Mouse (Mus musculus) midbrain, embryonic 14.5 days (tissue): Measurements from ENCODE around the gene Glp2r. TPM values are rescaled to one million over a fixed set of nuclear protein-coding genes. Genes with fewer than 3 reads are reported as not detected.
A peak's percentile ranks its signal among the peaks of the same experiment; 100 is the strongest.

Source experiments
- ATAC-seq: fragments of 200-750 bp; cut with Nextera tagmentation; 2 replicates; pipeline ENCODE4 v1.8.0; 2017; ENCODE audit warnings: moderate number of reproducible peaks, moderate library complexity; ENCODE audit not compliant: low FRiP score, low TSS enrichment
- DNase-seq: peaks from one replicate; pipeline ENCODE4 v3.0.0-alpha.2; 2015
- H3K27ac ChIP-seq: fragments of 300-500 bp; sonication (generic); replicated peaks from 2 replicates; pipeline ENCODE4 v1.5.1; 2014; ENCODE audit warnings: mild to moderate bottlenecking, low read depth, low read length, moderate library complexity
- H3K27me3 ChIP-seq: fragments of 300-500 bp; sonication (generic); 2 replicates; pipeline ENCODE4 v1.6.1; 2014; ENCODE audit warnings: low read length, control low read depth, mixed read lengths; ENCODE audit not compliant: control insufficient read depth, insufficient read depth
- H3K36me3 ChIP-seq: fragments of 300-500 bp; sonication (generic); 2 replicates; pipeline ENCODE4 v1.6.1; 2014; ENCODE audit warnings: low read length, control low read depth; ENCODE audit not compliant: control insufficient read depth, insufficient read depth
- H3K4me1 ChIP-seq: fragments of 300-500 bp; sonication (generic); 2 replicates; pipeline ENCODE4 v1.6.1; 2014; ENCODE audit warnings: mild to moderate bottlenecking, antibody characterized with exemption, low read length, control low read depth; ENCODE audit not compliant: control insufficient read depth, insufficient read depth
- H3K4me2 ChIP-seq: fragments of 300-500 bp; sonication (generic); 2 replicates; pipeline ENCODE4 v1.6.1; 2014; ENCODE audit warnings: mild to moderate bottlenecking, low read length, moderate library complexity
- H3K4me3 ChIP-seq: fragments of 300-500 bp; sonication (generic); replicated peaks from 2 replicates; pipeline ENCODE4 v1.5.1; 2014; ENCODE audit warnings: low read depth, low read length
- H3K9ac ChIP-seq: fragments of 300-500 bp; sonication (generic); replicated peaks from 2 replicates; pipeline ENCODE4 v1.6.1; 2014; ENCODE audit warnings: mild to moderate bottlenecking, low read length, moderate library complexity
- H3K9me3 ChIP-seq: fragments of 300-500 bp; sonication (generic); 2 replicates; pipeline ENCODE4 v1.6.1; 2016; ENCODE audit warnings: low read length, control low read depth, mixed read lengths; ENCODE audit not compliant: control insufficient read depth
- WGBS: fragments of 180-500 bp; shearing (Covaris S2); extraction: QIAGEN DNeasy Blood & Tissue Kit; methylation state at CpG from one replicate; pipeline ENCODE4 v1.1.7; 2014; 5-methylcytosine and 5-hydroxymethylcytosine counted together
- polyA plus RNA-seq: library from polyadenylated mRNA; unstranded; fragments of >200 nt; fragmentation: Nextera tagmentation; extraction: Ambion mirVana; gene quantifications from 2 replicates; pipeline ENCODE4 v1.2.1, GENCODE M21; 2014

Glp2r gene
- polyA plus RNA-seq, 1 experiment from 2014 or later = 0.07 TPM

GRCm38 (mm10) chr11:67797931-67798330, 27.0 kb upstream of the Glp2r start, which contains the start of gene Dhrs7c:
Dhrs7c (plus strand) TSS chr11:67798187.
- Histone ChIP-seq H3K9me3 (no peaks in the 10 kb centered on the region), H3K27me3 (no peaks in the 10 kb centered on the region), H3K4me1 (no peaks in the 10 kb centered on the region), H3K27ac (no peak within 1 kb of the TSS), H3K4me2 (no peak within 1 kb of the TSS), H3K36me3 (no peaks in the 10 kb centered on the region), H3K9ac (no peak within 1 kb of the TSS), H3K4me3 (no peak within 1 kb of the TSS)
- no peak for DNase-seq
- no peak for ATAC-seq
- 85% methylated on average over 7 of the region's 7 CpGs for WGBS

GRCm38 (mm10) chr11:67790182-67790581, 19.2 kb upstream of the Glp2r start:
- Histone ChIP-seq H3K9ac (no peak overlapping the region), H3K36me3 (no peaks in the 10 kb centered on the region), H3K27me3 (no peaks in the 10 kb centered on the region), H3K9me3 (no peaks in the 10 kb centered on the region), H3K27ac (no peak overlapping the region), H3K4me3 (no peak overlapping the region), H3K4me1 (no peaks in the 10 kb centered on the region), H3K4me2 (no peak overlapping the region)
- 84% methylated on average over 11 of the region's 11 CpGs for WGBS
- ATAC-seq (no peak), DNase-seq (no peak)

- H3K27me3 ChIP-seq = no peaks in the 10 kb centered on the region
- DNase-seq = no peak
These were observed 3.4 kb upstream of the Glp2r start, which contains the start of gene Gsg1l2 for GRCm38 (mm10) chr11:67774379-67774778. Gsg1l2 (plus strand) TSS chr11:67774608.

GRCm38 (mm10) chr11:67772577-67772976, 1.6 kb upstream of the Glp2r start:
- no peaks in the 10 kb centered on the region for H3K4me1 ChIP-seq
- no peak overlapping the region for H3K4me3 ChIP-seq
- DNase-seq (peak; percentile 85), ATAC-seq (no peak)
- H3K36me3 ChIP-seq = no peaks in the 10 kb centered on the region
- no peak overlapping the region for H3K4me2 ChIP-seq
- WGBS = 33% methylated on average over 8 of the region's 8 CpGs
- H3K9me3 ChIP-seq = no peaks in the 10 kb centered on the region
- no peaks in the 10 kb centered on the region for H3K27me3 ChIP-seq
- H3K9ac ChIP-seq = no peak overlapping the region
- no peak overlapping the region for H3K27ac ChIP-seq

More at GRCm38 (mm10) chr11:67774379-67774778, 3.4 kb upstream of the Glp2r start, which contains the start of gene Gsg1l2:
- H3K27ac ChIP-seq = no peak within 1 kb of the TSS
- H3K4me2 ChIP-seq = no peak within 1 kb of the TSS
- 83% methylated on average over 12 of the region's 12 CpGs for WGBS
- ATAC-seq = no peak
- no peak within 1 kb of the TSS for H3K4me3 ChIP-seq
- H3K36me3 ChIP-seq = no peaks in the 10 kb centered on the region
- H3K9me3 ChIP-seq = no peaks in the 10 kb centered on the region
- H3K9ac ChIP-seq = no peak within 1 kb of the TSS
- no peaks in the 10 kb centered on the region for H3K4me1 ChIP-seq

GRCm38 (mm10) chr11:67771691-67772090, 738 bp upstream of the Glp2r start:
- DNase-seq (no peak), ATAC-seq (no peak)
- no peaks in the 10 kb centered on the region for H3K4me1 ChIP-seq
- no peaks in the 10 kb centered on the region for H3K9me3 ChIP-seq
- no peak overlapping the region for H3K4me3 ChIP-seq
- 83% methylated on average over 2 of the region's 2 CpGs for WGBS
- H3K4me2 ChIP-seq = no peak overlapping the region
- no peak overlapping the region for H3K9ac ChIP-seq
- no peaks in the 10 kb centered on the region for H3K27me3 ChIP-seq
- H3K36me3 ChIP-seq = no peaks in the 10 kb centered on the region
- no peak overlapping the region for H3K27ac ChIP-seq

- Histone ChIP-seq H3K9me3 (no peaks in the 10 kb centered on the region), H3K36me3 (no peaks in the 10 kb centered on the region), H3K9ac (no peak overlapping the region), H3K4me3 (no peak overlapping the region), H3K4me2 (no peak overlapping the region), H3K27me3 (no peaks in the 10 kb centered on the region), H3K27ac (no peak overlapping the region), H3K4me1 (no peaks in the 10 kb centered on the region)
- 76% methylated on average over 15 of the region's 15 CpGs for WGBS
- no peak for DNase-seq
- no peak for ATAC-seq
These were observed 13.4 kb downstream of the Glp2r start for GRCm38 (mm10) chr11:67757373-67758167.

GRCm38 (mm10) chr11:67756287-67756686, 14.7 kb downstream of the Glp2r start:
- no peak for ATAC-seq
- 95% methylated on average over 1 of the region's 1 CpGs for WGBS
- H3K4me2 ChIP-seq = no peak overlapping the region

GRCm38 (mm10) chr11:67741569-67741968, 29.4 kb downstream of the Glp2r start:
- no peak for DNase-seq
- H3K36me3 ChIP-seq = no peaks in the 10 kb centered on the region
- H3K4me3 ChIP-seq = no peak overlapping the region
- no peaks in the 10 kb centered on the region for H3K9me3 ChIP-seq
- H3K9ac ChIP-seq = no peak overlapping the region
- ATAC-seq = no peak
- H3K4me1 ChIP-seq = no peaks in the 10 kb centered on the region
- H3K27ac ChIP-seq = no peak overlapping the region
- H3K27me3 ChIP-seq = no peaks in the 10 kb centered on the region
- no peak overlapping the region for H3K4me2 ChIP-seq

More at GRCm38 (mm10) chr11:67756287-67756686, 14.7 kb downstream of the Glp2r start:
- Histone ChIP-seq H3K27ac (no peak overlapping the region), H3K36me3 (no peaks in the 10 kb centered on the region), H3K9me3 (no peaks in the 10 kb centered on the region), H3K4me1 (no peaks in the 10 kb centered on the region), H3K27me3 (no peaks in the 10 kb centered on the region), H3K9ac (no peak overlapping the region), H3K4me3 (no peak overlapping the region)
- DNase-seq = no peak
